Mouse (Mus musculus): Measurements from ENCODE around the gene Arhgap10. TPM values are rescaled to one million over a fixed set of nuclear protein-coding genes. Genes with fewer than 3 reads are reported as not detected.
A peak's percentile ranks its signal among the peaks of the same experiment; 100 is the strongest.

Gene Arhgap10
- total RNA-seq (2021) (10 to 100 TPM; 51.4 to 58.2 TPM), polyA plus RNA-seq (2012; rRNA removed) (22.5 and 29.9 TPM in 2 replicates)
- long read RNA-seq, transcript Arhgap10-201 (23 exons, 3,084 nt): minor isoform, 8 of 45 reads
- long read RNA-seq, transcript Arhgap10-202 (22 exons, 2,295 nt): major isoform, 14 of 45 reads
- long read RNA-seq, partial matches to known transcripts: 2 of 45 reads
- long read RNA-seq, other reads (novel, unspliced or antisense): 19 of 45 reads

- H3K79me2 ChIP-seq (replicated peaks; ENCODE audit: control insufficient read depth, insufficient read depth, low read length): 0 out of 2 replicates have a peak, but pooled peaks cover 1% of the 10 kb centered on the region
- H3K4me3 ChIP-seq: peak within 1 kb of the TSS; percentile 88
- intact Hi-C loops (cut with DNase I): loop anchor here (2.0 to 5.0 kb wide), 4 partner anchors 25 to 80 kb away; partner anchors contain the start of gene Prmt9
- H3K9ac ChIP-seq (ENCODE audit: low read depth, low read length): peak within 1 kb of the TSS; percentile 90
- H3K27ac ChIP-seq: peak within 1 kb of the TSS; percentile 93
- peak; percentile 88 to 92 for DNase-seq
- H3K27me3 ChIP-seq (ENCODE audit: control insufficient read depth, insufficient read depth, low read length): no peaks in the 10 kb centered on the region
- TF ChIP-seq EP300 (IDR thresholded peaks at IDR 0.05; ENCODE audit: insufficient read depth, low read depth, low read length) (no peak), POLR2A (IDR thresholded peaks at IDR 0.05; ENCODE audit: insufficient read depth, low read depth, low read length) (peak; percentile 69), CTCF (IDR thresholded peaks at IDR 0.05) (peak; percentile 15; the same call in 1 of the 2 replicates)
- H3K4me1 ChIP-seq (ENCODE audit: control insufficient read depth, insufficient read depth, low read length): peaks cover 4% of the 10 kb centered on the region
- WGBS: under 1% methylated on average over 67 of the region's 95 CpGs
- no peaks in the 10 kb centered on the region for H3K36me3 ChIP-seq (ENCODE audit: control insufficient read depth, insufficient read depth, low read length)
These were observed at the start of gene Arhgap10 for GRCm38 (mm10) chr8:77517301-77518200. Gene Arhgap10, minus strand, starts transcription at chr8:77517953.

GRCm38 (mm10) chr8:77561441-77561840, 43.7 kb upstream of the Arhgap10 start:
- no peaks in the 10 kb centered on the region for H3K4me1 ChIP-seq (ENCODE audit: control insufficient read depth, insufficient read depth, low read length)
- H3K79me2 ChIP-seq (replicated peaks; ENCODE audit: control insufficient read depth, insufficient read depth, low read length): no peaks in the 10 kb centered on the region; the same call in 1 of the 2 replicates
- H3K27me3 ChIP-seq (ENCODE audit: control insufficient read depth, insufficient read depth, low read length): no peaks in the 10 kb centered on the region
- WGBS: 80% methylated on average over 3 of the region's 3 CpGs
- no peak overlapping the region for H3K9ac ChIP-seq (ENCODE audit: low read depth, low read length)
- no peak for DNase-seq
- TF ChIP-seq POLR2A (IDR thresholded peaks at IDR 0.05; ENCODE audit: insufficient read depth, low read depth, low read length) (no peak), EP300 (IDR thresholded peaks at IDR 0.05; ENCODE audit: insufficient read depth, low read depth, low read length) (no peak), CTCF (IDR thresholded peaks at IDR 0.05) (no peak)
- H3K36me3 ChIP-seq (ENCODE audit: control insufficient read depth, insufficient read depth, low read length): peaks cover 2% of the 10 kb centered on the region; the same call in 1 of the 2 replicates
- no peak overlapping the region for H3K27ac ChIP-seq
- intact Hi-C loops (cut with DNase I): no loop called here
- no peak overlapping the region for H3K4me3 ChIP-seq

- Histone ChIP-seq H3K79me2 (replicated peaks; ENCODE audit: control insufficient read depth, insufficient read depth, low read length) (no peaks in the 10 kb centered on the region; the same call in 1 of the 2 replicates), H3K27me3 (ENCODE audit: control insufficient read depth, insufficient read depth, low read length) (no peaks in the 10 kb centered on the region), H3K4me3 (no peak overlapping the region), H3K9ac (ENCODE audit: low read depth, low read length) (no peak overlapping the region), H3K36me3 (ENCODE audit: control insufficient read depth, insufficient read depth, low read length) (peaks cover 3% of the 10 kb centered on the region), H3K4me1 (ENCODE audit: control insufficient read depth, insufficient read depth, low read length) (no peaks in the 10 kb centered on the region), H3K27ac (no peak overlapping the region)
- 100% methylated on average over 3 of the region's 3 CpGs for WGBS
- no peak for DNase-seq
- TF ChIP-seq POLR2A (IDR thresholded peaks at IDR 0.05; ENCODE audit: insufficient read depth, low read depth, low read length) (no peak), EP300 (IDR thresholded peaks at IDR 0.05; ENCODE audit: insufficient read depth, low read depth, low read length) (no peak), CTCF (IDR thresholded peaks at IDR 0.05) (no peak)
- intact Hi-C loops (cut with DNase I): no loop called here
These were observed 34.7 kb upstream of the Arhgap10 start for GRCm38 (mm10) chr8:77552491-77552890.

- Histone ChIP-seq H3K79me2 (replicated peaks; ENCODE audit: control insufficient read depth, insufficient read depth, low read length) (no peaks in the 10 kb centered on the region; the same call in 1 of the 2 replicates), H3K4me3 (peak overlapping the region; percentile 87), H3K36me3 (ENCODE audit: control insufficient read depth, insufficient read depth, low read length) (no peaks in the 10 kb centered on the region), H3K27ac (peak overlapping the region; percentile 92; the same call in 1 of the 2 replicates), H3K27me3 (ENCODE audit: control insufficient read depth, insufficient read depth, low read length) (no peaks in the 10 kb centered on the region), H3K9ac (ENCODE audit: low read depth, low read length) (peak overlapping the region; percentile 83), H3K4me1 (ENCODE audit: control insufficient read depth, insufficient read depth, low read length) (no peaks in the 10 kb centered on the region)
- TF ChIP-seq EP300 (IDR thresholded peaks at IDR 0.05; ENCODE audit: insufficient read depth, low read depth, low read length) (no peak), CTCF (IDR thresholded peaks at IDR 0.05) (peak; percentile 78), POLR2A (IDR thresholded peaks at IDR 0.05; ENCODE audit: insufficient read depth, low read depth, low read length) (no peak)
- peak in 1 of 2 experiments; percentile 22 for DNase-seq
- WGBS: 6% methylated on average over 7 of the region's 7 CpGs
- intact Hi-C loops (cut with DNase I): loop anchor here (2.0 kb wide), 1 partner anchor 31 kb away; no protein-coding TSS in a partner anchor
These were observed 32.3 kb upstream of the Arhgap10 start for GRCm38 (mm10) chr8:77549881-77550580.

- Histone ChIP-seq H3K9ac (ENCODE audit: low read depth, low read length) (peak within 1 kb of the TSS; percentile 83), H3K4me1 (ENCODE audit: control insufficient read depth, insufficient read depth, low read length) (no peaks in the 10 kb centered on the region), H3K27ac (peak within 1 kb of the TSS; percentile 92), H3K4me3 (peak within 1 kb of the TSS; percentile 87), H3K79me2 (replicated peaks; ENCODE audit: control insufficient read depth, insufficient read depth, low read length) (no peaks in the 10 kb centered on the region), H3K27me3 (ENCODE audit: control insufficient read depth, insufficient read depth, low read length) (no peaks in the 10 kb centered on the region), H3K36me3 (ENCODE audit: control insufficient read depth, insufficient read depth, low read length) (no peaks in the 10 kb centered on the region)
- DNase-seq: peak; percentile 95 to 97
- peak; percentile 94 for TF ChIP-seq POLR2A (IDR thresholded peaks at IDR 0.05; ENCODE audit: insufficient read depth, low read depth, low read length)
- TF ChIP-seq EP300 (IDR thresholded peaks at IDR 0.05; ENCODE audit: insufficient read depth, low read depth, low read length): no peak
- TF ChIP-seq CTCF (IDR thresholded peaks at IDR 0.05): no peak
- 4% methylated on average over 42 of the region's 42 CpGs for WGBS
- intact Hi-C loops (cut with DNase I): loop anchor here (2.0 kb wide), 1 partner anchor 30 kb away; no protein-coding TSS in a partner anchor
These were observed 31.5 kb upstream of the Arhgap10 start, which contains the start of gene Prmt9 for GRCm38 (mm10) chr8:77549121-77549706. Gene Prmt9, plus strand, starts transcription at chr8:77549397.
